Comparison of ENCODE assay signal across 9 mouse cellular contexts in the genomic region with DNA sequence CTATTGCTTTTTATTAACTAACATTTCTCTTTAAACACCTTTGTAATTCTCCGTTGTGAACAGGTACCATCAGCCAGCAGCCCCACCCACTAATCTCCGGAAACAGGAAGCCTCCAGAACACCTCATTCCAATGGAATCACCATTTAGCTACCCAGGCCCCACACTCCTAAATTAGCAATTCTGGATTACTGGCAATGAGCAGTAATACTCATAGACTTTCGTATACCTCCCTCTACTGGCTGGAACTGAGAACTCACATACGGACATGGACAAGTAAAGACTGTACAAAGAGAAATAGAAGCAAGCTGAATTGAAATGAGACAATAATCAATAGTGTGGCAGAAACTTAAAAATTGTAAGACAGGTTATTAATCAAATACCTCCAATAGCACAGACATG. TPM values are rescaled to one million over a fixed set of nuclear protein-coding genes. Genes with fewer than 3 reads are reported as not detected.
DNase-seq lines count a peak whose midpoint lies in the region; ATAC-seq lines count a peak whose summit lies in the region.
"Had no signal": no experiment of that assay in that cellular context is flagged by ENCODE, and none has a peak within 500 bp of the region (broad histone marks: within the 10 kb centered on the region; RNA-seq: fewer than 3 reads in every experiment).

No protein-coding gene starts in this region.

- intact Hi-C loops in left cerebral cortex, postnatal 4 days (cut with DNase I) = loop anchor here (5.0 kb wide), 2 partner anchors 49 to 174 kb away; partner anchors contain the start of gene Hectd1

- DNase-seq in ovary, postnatal 14 days (ENCODE audit: low spot score) = peak; percentile 52
- no peak for DNase-seq in ovary, adult 18-20 months (ENCODE audit: low spot score)
- DNase-seq in forebrain, embryonic 14.5 days (ENCODE audit: low spot score) = peak; percentile 94
- peak; percentile 42 for DNase-seq in left cerebral cortex, postnatal 4 days
- DNase-seq in natural killer cell, adult 2 months (ENCODE audit: low spot score in 2 of 2) = peak; percentile 44 to 59
- DNase-seq in thymus, postnatal 0 days (ENCODE audit: low spot score) = peak; percentile 70

- peaks cover 20% of the 10 kb centered on the region for H3K36me3 ChIP-seq in forebrain, embryonic 14.5 days (ENCODE audit: control insufficient read depth, insufficient read depth, low read length)

- no peaks in the 10 kb centered on the region for H3K9me3 ChIP-seq in forebrain, embryonic 14.5 days (replicated peaks; ENCODE audit: control insufficient read depth, low read length)
- H3K9me3 ChIP-seq: neural tube, embryonic 13.5 days had no signal

- no peak overlapping the region for H3K4me3 ChIP-seq in forebrain, embryonic 14.5 days (ENCODE audit: low read depth, low read length)
- H3K4me3 ChIP-seq: neural tube, embryonic 13.5 days had no signal

- no peak overlapping the region for H3K4me2 ChIP-seq in forebrain, embryonic 14.5 days (ENCODE audit: low read length)
- H3K4me2 ChIP-seq: neural tube, embryonic 13.5 days had no signal

- 26% methylated on average over 4 of the region's 4 CpGs for WGBS in forebrain, embryonic 14.5 days

- no peak overlapping the region for H3K27ac ChIP-seq in forebrain, embryonic 14.5 days (ENCODE audit: low read depth, low read length)
- H3K27ac ChIP-seq: neural tube, embryonic 13.5 days had no signal

- peak; percentile 70 for ATAC-seq in cerebellum, adult (ENCODE audit: insufficient number of reproducible peaks, low FRiP score, low TSS enrichment)
- ATAC-seq in forebrain, embryonic 14.5 days = peak; percentile 75
- peak; percentile 76 for ATAC-seq in inflammation-experienced regulatory T-cells, adult 6 months

- no peak overlapping the region for H3K9ac ChIP-seq in forebrain, embryonic 14.5 days (ENCODE audit: low read length)
- H3K9ac ChIP-seq: neural tube, embryonic 13.5 days had no signal

- H3K4me1 ChIP-seq in forebrain, embryonic 14.5 days (ENCODE audit: control insufficient read depth, insufficient read depth, low read length) = no peaks in the 10 kb centered on the region

- H3K27me3 ChIP-seq in forebrain, embryonic 14.5 days (replicated peaks; ENCODE audit: control insufficient read depth, insufficient read depth, low read length) = no peaks in the 10 kb centered on the region
- H3K27me3 ChIP-seq: neural tube, embryonic 13.5 days had no signal

RNA-seq across cellular contexts. Expression of gene Dtd2, which starts 4.8 kb away (rescaled TPM):
- polyA plus RNA-seq in forebrain, embryonic 14.5 days (2014; fragmentation: Nextera tagmentation; extraction: Ambion mirVana) = 16.1 and 16.2 TPM in 2 replicates
- polyA plus RNA-seq in inflammation-experienced regulatory T-cells, adult 6 months (2017; shearing (Covaris generic)) = 10 to 100 TPM in 2 of 3 experiments, 1 to 10 TPM in 1; 9.9 to 18.0 (median 16.6) TPM
- total RNA-seq in left cerebral cortex, postnatal 4 days (2021) = 10 to 100 TPM in 1 of 2 experiments, 1 to 10 TPM in 1; 8.0 to 10.1 TPM
- polyA plus RNA-seq in thymus, postnatal 0 days (2015; fragmentation: Nextera tagmentation; extraction: Ambion mirVana) = 21.4 and 28.4 TPM in 2 replicates

RNA-seq across cellular contexts. Expression of gene Gpr33, which starts 26.3 kb away (rescaled TPM):
- polyA plus RNA-seq in forebrain, embryonic 14.5 days (2014; fragmentation: Nextera tagmentation; extraction: Ambion mirVana) = not detected in 2 replicates
- polyA plus RNA-seq in inflammation-experienced regulatory T-cells, adult 6 months (2017; shearing (Covaris generic)) = not detected
- not detected for total RNA-seq in left cerebral cortex, postnatal 4 days (2021)
- polyA plus RNA-seq in thymus, postnatal 0 days (2015; fragmentation: Nextera tagmentation; extraction: Ambion mirVana) = 0.09 TPM in 2 replicates
- polyA plus RNA-seq: neural tube, embryonic 13.5 days had no signal

RNA-seq across cellular contexts. Expression of gene Heatr5a, which starts 30.4 kb away (rescaled TPM):
- 4.8 and 5.4 TPM in 2 replicates for polyA plus RNA-seq in forebrain, embryonic 14.5 days (2014; fragmentation: Nextera tagmentation; extraction: Ambion mirVana)
- polyA plus RNA-seq in inflammation-experienced regulatory T-cells, adult 6 months (2017; shearing (Covaris generic)) = 10 to 100 TPM in 2 of 3 experiments, 1 to 10 TPM in 1; 6.1 to 13.0 (median 12.7) TPM
- 10 to 100 TPM; 16.9 to 20.1 TPM for total RNA-seq in left cerebral cortex, postnatal 4 days (2021)
- 4.4 and 4.5 TPM in 2 replicates for polyA plus RNA-seq in thymus, postnatal 0 days (2015; fragmentation: Nextera tagmentation; extraction: Ambion mirVana)
